Mouse (Mus musculus) neural tube, embryonic 11.5 days (tissue): ENCODE results near the gene Cnot4. TPM values are rescaled to one million over a fixed set of nuclear protein-coding genes. Genes with fewer than 3 reads are reported as not detected.

ENCODE experiments used
- ATAC-seq: fragments of 200-750 bp; cut with Nextera tagmentation; 2 replicates; pipeline ENCODE4 v1.8.0; 2017; ENCODE audit warnings: moderate number of reproducible peaks, mild to moderate bottlenecking, moderate TSS enrichment, moderate library complexity; ENCODE audit not compliant: insufficient read depth, low FRiP score, low TSS enrichment
- DNase-seq: peaks from one replicate; pipeline ENCODE4 v3.0.0-alpha.2; 2015; ENCODE audit warnings: low spot score
- H3K27ac ChIP-seq: fragments of 300-500 bp; sonication (generic); 2 replicates; pipeline ENCODE4 v1.5.1; 2014; ENCODE audit warnings: low read depth, mild to moderate bottlenecking, low read length
- H3K27me3 ChIP-seq: fragments of 300-500 bp; sonication (generic); 2 replicates; pipeline ENCODE4 v1.6.1; 2014; ENCODE audit warnings: mild to moderate bottlenecking, low read length, mixed read lengths; ENCODE audit not compliant: control insufficient read depth, insufficient read depth
- H3K36me3 ChIP-seq: fragments of 300-500 bp; sonication (generic); 2 replicates; pipeline ENCODE4 v1.6.1; 2014; ENCODE audit warnings: mild to moderate bottlenecking, low read length, moderate library complexity, mixed read lengths; ENCODE audit not compliant: control insufficient read depth, insufficient read depth
- H3K4me1 ChIP-seq: fragments of 300-500 bp; sonication (generic); 2 replicates; pipeline ENCODE4 v1.6.1; 2014; ENCODE audit warnings: low read length, mixed read lengths; ENCODE audit not compliant: control insufficient read depth, insufficient read depth
- H3K4me2 ChIP-seq: fragments of 300-500 bp; sonication (generic); 2 replicates; pipeline ENCODE4 v1.6.1; 2014; ENCODE audit warnings: low read depth, mild to moderate bottlenecking, moderate library complexity
- H3K4me3 ChIP-seq: fragments of 300-500 bp; sonication (generic); 2 replicates; pipeline ENCODE4 v1.5.1; 2014; ENCODE audit warnings: low read depth, low read length
- H3K9ac ChIP-seq: fragments of 300-500 bp; sonication (generic); 2 replicates; pipeline ENCODE4 v1.6.1; 2014; ENCODE audit warnings: mild to moderate bottlenecking, low read length
- H3K9me3 ChIP-seq: fragments of 300-500 bp; sonication (generic); 2 replicates; pipeline ENCODE4 v1.6.1; 2016; ENCODE audit warnings: low read length; ENCODE audit not compliant: control insufficient read depth
- WGBS: fragments of 180-500 bp; shearing (Covaris S2); extraction: QIAGEN DNeasy Blood & Tissue Kit; methylation state at CpG from one replicate; pipeline ENCODE4 v1.1.7; 2014; 5-methylcytosine and 5-hydroxymethylcytosine counted together
- polyA plus RNA-seq: library from polyadenylated mRNA; unstranded; fragments of >200 nt; fragmentation: Nextera tagmentation; extraction: Ambion mirVana; gene quantifications from 2 replicates; pipeline ENCODE4 v1.2.1, GENCODE M21; 2014

The Cnot4 gene
- polyA plus RNA-seq, 1 experiment from 2014 or later: 38.8 TPM

GRCm38 (mm10) chr6:35147726-35148422, 14.3 kb upstream of the Cnot4 start:
- H3K4me1 ChIP-seq: no peaks in the 10 kb centered on the region
- no peaks in the 10 kb centered on the region for H3K9me3 ChIP-seq
- H3K27ac ChIP-seq: no peak overlapping the region
- DNase-seq (no peak), ATAC-seq (no peak)
- H3K4me3 ChIP-seq: no peak overlapping the region
- H3K9ac ChIP-seq: no peak overlapping the region
- H3K27me3 ChIP-seq: no peaks in the 10 kb centered on the region
- 88% methylated on average over 3 of the region's 3 CpGs for WGBS
- no peak overlapping the region for H3K4me2 ChIP-seq
- H3K36me3 ChIP-seq: no peaks in the 10 kb centered on the region

GRCm38 (mm10) chr6:35145569-35145968, 12.0 kb upstream of the Cnot4 start:
- ATAC-seq (no peak), DNase-seq (no peak)
- Histone ChIP-seq H3K9ac (no peak overlapping the region), H3K4me1 (no peaks in the 10 kb centered on the region), H3K27me3 (no peaks in the 10 kb centered on the region), H3K4me2 (no peak overlapping the region), H3K4me3 (no peak overlapping the region), H3K9me3 (no peaks in the 10 kb centered on the region), H3K27ac (no peak overlapping the region), H3K36me3 (no peaks in the 10 kb centered on the region)
- 78% methylated on average over 2 of the region's 2 CpGs for WGBS

GRCm38 (mm10) chr6:35140351-35140750, 6.8 kb upstream of the Cnot4 start:
- H3K9ac ChIP-seq: no peak overlapping the region
- no peak overlapping the region for H3K27ac ChIP-seq
- H3K4me1 ChIP-seq: no peaks in the 10 kb centered on the region
- WGBS: 83% methylated on average over 1 of the region's 1 CpGs
- no peaks in the 10 kb centered on the region for H3K9me3 ChIP-seq
- no peak overlapping the region for H3K4me3 ChIP-seq
- no peak for DNase-seq
- no peaks in the 10 kb centered on the region for H3K27me3 ChIP-seq
- H3K36me3 ChIP-seq: no peaks in the 10 kb centered on the region
- no peak overlapping the region for H3K4me2 ChIP-seq
- no peak for ATAC-seq

GRCm38 (mm10) chr6:35134844-35135243, 1.3 kb upstream of the Cnot4 start:
- ATAC-seq (no peak), DNase-seq (no peak)
- no peaks in the 10 kb centered on the region for H3K9me3 ChIP-seq
- no peaks in the 10 kb centered on the region for H3K36me3 ChIP-seq
- H3K27ac ChIP-seq: no peak overlapping the region
- peaks cover 2% of the 10 kb centered on the region; the same call in 1 of the 2 replicates for H3K4me1 ChIP-seq
- no peak overlapping the region for H3K4me3 ChIP-seq
- no peak overlapping the region for H3K9ac ChIP-seq
- 61% methylated on average over 2 of the region's 2 CpGs for WGBS
- no peak overlapping the region for H3K4me2 ChIP-seq
- no peaks in the 10 kb centered on the region for H3K27me3 ChIP-seq

GRCm38 (mm10) chr6:35133246-35133578, 312 bp downstream of the Cnot4 start:
- peak overlapping the region; percentile 62 for H3K4me2 ChIP-seq
- no peaks in the 10 kb centered on the region for H3K27me3 ChIP-seq
- H3K9me3 ChIP-seq: no peaks in the 10 kb centered on the region
- H3K9ac ChIP-seq: peak overlapping the region; percentile 78
- H3K4me1 ChIP-seq: peaks cover 2% of the 10 kb centered on the region; the same call in 1 of the 2 replicates
- no peak for DNase-seq
- WGBS: 0% methylated on average over 20 of the region's 25 CpGs
- H3K36me3 ChIP-seq: no peaks in the 10 kb centered on the region
- H3K27ac ChIP-seq: peak overlapping the region; percentile 77
- H3K4me3 ChIP-seq: peak overlapping the region; percentile 73
- ATAC-seq: peak; percentile 89

GRCm38 (mm10) chr6:35132806-35133205, 718 bp downstream of the Cnot4 start:
- DNase-seq (peak; percentile 36), ATAC-seq (peak; percentile 7)
- peak overlapping the region; percentile 78 for H3K9ac ChIP-seq
- peak overlapping the region; percentile 62 for H3K4me2 ChIP-seq
- peak overlapping the region; percentile 73 for H3K4me3 ChIP-seq
- under 1% methylated on average over 11 of the region's 11 CpGs for WGBS
- H3K27ac ChIP-seq: peak overlapping the region; percentile 77
- H3K9me3 ChIP-seq: no peaks in the 10 kb centered on the region
- H3K27me3 ChIP-seq: no peaks in the 10 kb centered on the region
- H3K4me1 ChIP-seq: peaks cover 2% of the 10 kb centered on the region; the same call in 1 of the 2 replicates
- H3K36me3 ChIP-seq: no peaks in the 10 kb centered on the region

- Histone ChIP-seq H3K9ac (no peak overlapping the region), H3K27me3 (no peaks in the 10 kb centered on the region), H3K9me3 (no peaks in the 10 kb centered on the region), H3K27ac (no peak overlapping the region), H3K36me3 (no peaks in the 10 kb centered on the region; the same call in 1 of the 2 replicates), H3K4me3 (no peak overlapping the region), H3K4me1 (no peaks in the 10 kb centered on the region), H3K4me2 (no peak overlapping the region)
- ATAC-seq (no peak), DNase-seq (no peak)
- WGBS: 96% methylated on average over 2 of the region's 2 CpGs
These were observed 11.0 kb downstream of the Cnot4 start for GRCm38 (mm10) chr6:35122488-35122887.

- H3K27me3 ChIP-seq: no peaks in the 10 kb centered on the region
- H3K9ac ChIP-seq: no peak overlapping the region
- H3K4me1 ChIP-seq: no peaks in the 10 kb centered on the region
- no peak overlapping the region for H3K27ac ChIP-seq
- no peak overlapping the region for H3K4me2 ChIP-seq
- no peak overlapping the region for H3K4me3 ChIP-seq
- H3K36me3 ChIP-seq: no peaks in the 10 kb centered on the region; the same call in 1 of the 2 replicates
- DNase-seq (no peak), ATAC-seq (no peak)
- H3K9me3 ChIP-seq: no peaks in the 10 kb centered on the region
- WGBS: 98% methylated on average over 3 of the region's 3 CpGs
These were observed 11.6 kb downstream of the Cnot4 start for GRCm38 (mm10) chr6:35121925-35122324.

GRCm38 (mm10) chr6:35102457-35102856, 31.1 kb downstream of the Cnot4 start:
- no peaks in the 10 kb centered on the region for H3K27me3 ChIP-seq
- H3K9ac ChIP-seq: no peak overlapping the region
- H3K9me3 ChIP-seq: no peaks in the 10 kb centered on the region
- no peaks in the 10 kb centered on the region for H3K36me3 ChIP-seq
- H3K4me3 ChIP-seq: no peak overlapping the region
- H3K27ac ChIP-seq: no peak overlapping the region
- ATAC-seq (no peak), DNase-seq (no peak)
- no peaks in the 10 kb centered on the region for H3K4me1 ChIP-seq
- 93% methylated on average over 1 of the region's 1 CpGs for WGBS
- no peak overlapping the region for H3K4me2 ChIP-seq
